Mouse (Mus musculus) hindbrain, embryonic 10.5 days (tissue): ENCODE results near the gene Nfic. TPM values are rescaled to one million over a fixed set of nuclear protein-coding genes. Genes with fewer than 3 reads are reported as not detected.
"Not testable (repeated sequence)": the region's sequence is repeated elsewhere in the genome, so short reads cannot be mapped to it uniquely, and the experiment has no call there.

Source experiments
- DNase-seq: peaks from one replicate; pipeline ENCODE4 v3.0.0-alpha.2; 2017; ENCODE audit warnings: low spot score
- H3K27ac ChIP-seq: fragments of 300-500 bp; sonication (generic); 2 replicates; pipeline ENCODE4 v1.5.1; 2016; ENCODE audit warnings: mild to moderate bottlenecking, moderate library complexity
- H3K27me3 ChIP-seq: fragments of 300-500 bp; sonication (generic); 2 replicates; pipeline ENCODE4 v1.6.1; 2016; ENCODE audit warnings: mild to moderate bottlenecking; ENCODE audit not compliant: poor library complexity, insufficient read depth, severe bottlenecking
- H3K36me3 ChIP-seq: fragments of 300-500 bp; sonication (generic); 2 replicates; pipeline ENCODE4 v1.6.1; 2016; ENCODE audit warnings: mild to moderate bottlenecking, moderate library complexity
- H3K4me1 ChIP-seq: fragments of 300-500 bp; sonication (generic); replicated peaks from 2 replicates; pipeline ENCODE4 v1.6.1; 2016; ENCODE audit warnings: mild to moderate bottlenecking
- H3K4me3 ChIP-seq: fragments of 300-500 bp; sonication (generic); 2 replicates; pipeline ENCODE4 v1.5.1; 2016; ENCODE audit warnings: mild to moderate bottlenecking, moderate library complexity
- H3K9me3 ChIP-seq: fragments of 300-500 bp; sonication (generic); 2 replicates; pipeline ENCODE4 v1.6.1; 2016; ENCODE audit warnings: mild to moderate bottlenecking, moderate library complexity
- WGBS: fragments of 180-500 bp; shearing (Covaris S2); methylation state at CpG from one replicate; pipeline ENCODE4 v1.1.7; 2016; 5-methylcytosine and 5-hydroxymethylcytosine counted together
- polyA plus RNA-seq: library from polyadenylated mRNA; unstranded; fragments of >200 nt; fragmentation: Nextera tagmentation; extraction: Ambion mirVana; gene quantifications from 2 replicates; pipeline ENCODE4 v1.2.1, GENCODE M21; 2016

Gene Nfic
- polyA plus RNA-seq, 1 experiment from 2014 or later: 16.0 TPM

DNA sequence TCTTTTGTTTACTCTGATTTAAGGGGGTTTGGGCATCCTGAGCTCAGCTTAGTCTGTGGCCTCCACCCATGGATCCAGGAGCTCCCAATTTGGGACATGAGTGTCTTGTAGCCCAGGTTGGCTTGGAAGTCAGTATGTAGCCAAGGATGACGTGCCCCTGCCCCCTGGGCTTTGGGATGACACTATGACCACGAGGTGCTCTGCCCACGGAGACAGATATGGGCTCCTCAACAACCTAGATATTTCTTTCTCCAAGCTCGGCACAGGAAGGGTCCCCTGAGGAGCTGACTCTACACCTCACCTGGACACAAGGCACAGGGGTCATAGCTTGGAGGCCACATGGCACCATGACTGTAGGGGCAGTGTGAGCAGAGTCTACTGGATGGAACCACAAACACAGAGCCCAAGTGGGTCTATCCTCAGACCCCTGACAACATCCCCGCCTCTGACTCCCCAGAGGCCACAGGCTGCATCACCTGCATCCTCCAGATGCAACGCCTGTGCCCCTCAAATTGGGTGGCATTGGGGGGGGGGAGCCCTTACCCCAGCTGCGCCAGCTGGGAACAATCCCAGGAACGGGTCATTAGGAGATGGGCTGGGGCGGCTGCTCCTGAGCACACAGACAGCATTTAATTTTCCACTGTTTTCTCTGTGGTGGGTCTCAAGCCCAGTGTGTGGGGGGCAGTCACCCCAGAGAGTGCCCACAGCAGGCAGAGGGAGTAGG, 4.6 kb downstream of the Nfic start:
- Histone ChIP-seq H3K4me1 (peaks cover 16% of the 10 kb centered on the region), H3K27ac (no peak overlapping the region), H3K27me3 (peaks cover 56% of the 10 kb centered on the region), H3K36me3 (no peaks in the 10 kb centered on the region), H3K9me3 (no peaks in the 10 kb centered on the region), H3K4me3 (no peak overlapping the region)
- DNase-seq: no peak
- WGBS: 63% methylated on average over 9 of the region's 9 CpGs

DNA sequence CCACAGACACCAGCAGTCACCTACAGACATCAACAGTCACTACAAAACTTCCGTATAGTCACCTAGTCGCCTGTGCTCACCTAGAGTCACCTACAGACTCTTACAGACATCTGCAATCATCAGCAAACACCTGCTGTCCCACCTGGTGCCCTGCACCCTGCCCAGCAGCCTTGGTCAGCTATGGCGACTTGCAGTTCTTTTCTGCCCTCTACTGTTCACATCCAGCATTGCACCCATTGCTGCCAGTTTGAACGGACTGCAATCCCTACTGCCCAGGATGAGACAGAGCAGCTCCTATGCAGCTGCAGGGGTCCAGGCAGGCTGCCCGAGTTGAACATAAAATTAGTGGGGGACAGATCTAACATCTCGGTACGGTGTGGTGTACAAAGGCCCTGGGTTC, 5.3 kb downstream of the Nfic start:
- peaks cover 10% of the 10 kb centered on the region for H3K4me1 ChIP-seq
- 3% methylated on average over 7 of the region's 7 CpGs for WGBS
- DNase-seq: peak; percentile 85
- no peaks in the 10 kb centered on the region for H3K9me3 ChIP-seq
- H3K27ac ChIP-seq: no peak overlapping the region
- no peaks in the 10 kb centered on the region for H3K36me3 ChIP-seq
- peaks cover 49% of the 10 kb centered on the region for H3K27me3 ChIP-seq
- no peak overlapping the region for H3K4me3 ChIP-seq

DNA sequence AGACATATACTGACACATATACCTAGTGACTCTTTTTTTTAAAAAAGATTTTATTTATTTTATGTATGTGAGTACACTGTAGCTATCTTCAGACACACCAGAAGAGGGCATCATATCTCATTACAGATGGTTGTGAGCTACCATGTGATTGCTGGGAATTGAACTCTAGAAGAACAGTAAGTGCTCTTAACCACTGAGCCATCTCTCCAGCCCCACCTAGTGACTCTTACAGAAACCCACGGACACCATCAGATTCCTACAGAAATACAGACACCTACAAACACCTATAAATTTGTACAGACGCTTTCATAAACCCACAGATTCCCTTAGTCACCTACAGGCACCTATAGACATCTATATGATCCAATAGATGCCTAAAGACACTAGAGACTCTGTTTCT, 9.9 kb downstream of the Nfic start:
- WGBS: 34% methylated on average over 2 of the region's 2 CpGs

DNA sequence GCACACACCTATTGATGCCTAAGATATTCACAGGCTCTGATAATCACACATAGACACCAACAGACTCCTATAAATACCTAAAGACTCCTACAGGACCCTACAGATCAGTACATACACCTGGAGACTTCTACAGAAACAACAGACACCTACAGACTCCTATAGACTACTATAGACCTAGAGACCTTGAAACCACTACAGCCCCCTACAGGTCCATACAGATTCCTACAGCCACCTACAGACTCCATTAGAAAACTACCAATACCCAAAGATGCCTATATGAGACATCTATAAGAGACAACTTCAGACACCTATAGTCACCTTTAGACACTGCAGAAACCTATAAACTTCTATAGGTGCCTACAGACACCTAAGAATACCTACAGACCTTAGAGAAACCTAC, 14.4 kb downstream of the Nfic start:
- peaks cover 10% of the 10 kb centered on the region; the same call in 1 of the 2 replicates for H3K27me3 ChIP-seq
- no peak overlapping the region for H3K27ac ChIP-seq
- no peak overlapping the region for H3K4me3 ChIP-seq
- DNase-seq: no peak
- H3K4me1 ChIP-seq: no peaks in the 10 kb centered on the region
- H3K9me3 ChIP-seq: no peaks in the 10 kb centered on the region
- no peaks in the 10 kb centered on the region for H3K36me3 ChIP-seq

More for the DNA sequence above, 9.9 kb downstream of the Nfic start:
- H3K27ac ChIP-seq, H3K36me3 ChIP-seq, H3K27me3 ChIP-seq, H3K4me3 ChIP-seq, DNase-seq, H3K4me1 ChIP-seq, H3K9me3 ChIP-seq: not testable (repeated sequence)

DNA sequence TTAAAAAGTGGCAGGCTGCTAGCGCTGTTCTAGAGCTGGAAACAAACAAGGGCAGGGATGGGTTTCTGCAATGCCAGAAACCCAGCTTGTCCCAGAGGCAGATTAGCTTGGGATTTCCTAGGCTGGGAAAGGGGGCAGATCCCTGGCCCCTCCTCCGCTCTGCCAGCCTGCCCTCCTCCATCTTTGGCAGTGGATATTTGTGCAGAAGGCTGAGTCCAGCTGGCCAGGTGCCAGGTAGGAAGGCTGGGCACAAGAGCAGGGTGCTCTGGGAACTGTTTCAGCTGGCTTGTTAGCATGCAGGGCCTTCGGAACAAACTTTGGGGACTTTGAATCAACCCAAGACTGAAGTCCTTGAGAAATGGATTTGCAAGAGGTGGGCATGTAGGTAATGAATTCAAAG, 20.0 kb downstream of the Nfic start:
- WGBS: 81% methylated on average over 3 of the region's 3 CpGs
- Histone ChIP-seq H3K9me3 (no peaks in the 10 kb centered on the region), H3K36me3 (no peaks in the 10 kb centered on the region), H3K4me3 (no peak overlapping the region), H3K4me1 (peaks cover 32% of the 10 kb centered on the region), H3K27ac (no peak overlapping the region), H3K27me3 (peaks cover 53% of the 10 kb centered on the region)
- no peak for DNase-seq

DNA sequence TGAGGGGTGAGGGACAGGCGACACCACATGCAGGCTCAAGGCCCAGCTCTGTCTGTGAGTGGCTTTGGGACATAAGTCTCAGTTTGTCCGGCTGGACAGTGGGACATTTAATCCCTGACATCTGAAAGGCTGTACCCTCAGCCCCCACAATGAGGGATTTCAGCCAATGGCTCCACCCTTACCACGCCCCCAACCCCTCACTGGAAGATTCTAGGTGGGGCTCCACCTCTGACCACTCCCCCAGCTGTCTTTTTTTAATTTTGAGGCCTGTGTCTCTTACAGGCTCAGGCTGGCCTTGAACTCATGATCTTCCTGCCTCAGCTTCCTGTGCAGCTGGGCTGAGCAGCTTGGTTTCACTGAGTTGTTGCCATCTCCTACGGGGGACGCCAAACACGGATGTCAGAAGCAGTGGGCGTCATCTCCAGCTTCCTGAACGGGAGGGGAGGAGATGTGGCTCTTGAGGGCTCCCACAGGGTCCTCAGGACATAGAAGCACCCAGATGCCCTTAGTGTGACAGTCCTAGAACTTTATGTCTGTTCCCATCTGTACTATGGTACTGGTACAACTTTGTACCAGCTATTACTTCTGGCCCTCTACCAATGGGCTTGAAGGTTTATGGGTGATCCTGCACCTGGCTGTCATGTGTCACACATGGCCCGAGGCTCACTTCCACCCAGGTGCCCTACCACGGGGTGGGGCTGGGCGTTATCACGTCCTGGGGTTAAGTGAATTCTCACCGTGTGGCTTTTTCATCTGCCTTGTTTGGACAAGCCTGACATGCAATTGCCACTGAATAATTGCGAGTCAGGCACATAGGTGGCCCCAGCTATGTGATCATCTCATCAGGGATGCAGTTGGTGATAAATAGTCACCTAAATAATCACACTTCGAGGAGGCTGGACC, 20.8 kb downstream of the Nfic start:
- 65% methylated on average over 15 of the region's 15 CpGs for WGBS

DNA sequence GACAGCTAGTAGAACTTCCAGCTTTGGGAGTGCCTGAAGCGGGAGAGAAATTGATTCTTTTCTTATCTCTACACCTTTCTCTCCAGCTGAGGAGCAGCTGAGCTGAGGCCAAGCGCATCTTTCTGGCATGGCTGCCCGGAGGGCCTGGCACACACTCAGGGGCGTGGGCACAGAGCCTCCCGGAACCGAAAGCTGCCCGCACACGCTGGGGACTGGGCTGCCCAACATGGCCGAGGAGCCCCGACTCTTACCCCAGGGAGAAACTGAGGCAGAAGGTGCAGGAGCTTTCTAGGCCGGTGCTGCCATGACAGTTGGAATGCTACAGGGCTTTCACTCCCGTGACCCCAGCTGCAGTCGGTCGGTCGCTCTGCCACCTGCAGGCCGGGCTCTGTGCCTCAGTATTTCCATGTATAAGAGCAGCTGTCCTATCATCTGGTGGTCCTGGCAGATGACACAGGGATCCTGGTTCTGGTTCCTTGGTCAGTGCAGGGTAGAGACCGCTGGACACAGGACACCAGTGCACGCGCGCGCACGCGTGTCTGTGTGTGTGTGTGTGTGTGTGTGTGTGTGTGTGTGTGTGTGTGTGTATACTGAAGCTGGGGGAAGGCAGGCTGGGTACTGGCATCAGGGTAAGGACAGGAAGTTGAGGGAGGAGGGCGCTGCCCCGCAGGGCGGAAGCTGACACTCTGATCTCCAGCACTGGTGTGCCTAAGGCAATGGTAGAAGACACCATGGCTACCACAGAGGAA, 21.7 kb downstream of the Nfic start:
- DNase-seq: peak; percentile 2
- no peaks in the 10 kb centered on the region for H3K36me3 ChIP-seq
- H3K9me3 ChIP-seq: no peaks in the 10 kb centered on the region
- 76% methylated on average over 26 of the region's 26 CpGs for WGBS
- H3K4me1 ChIP-seq: peaks cover 45% of the 10 kb centered on the region
- peak overlapping the region; percentile 24; the same call in 1 of the 2 replicates for H3K4me3 ChIP-seq
- peaks cover 58% of the 10 kb centered on the region for H3K27me3 ChIP-seq
- no peak overlapping the region for H3K27ac ChIP-seq

More for the DNA sequence above, 20.8 kb downstream of the Nfic start:
- DNase-seq: peak; percentile 2
- Histone ChIP-seq H3K27me3 (peaks cover 51% of the 10 kb centered on the region), H3K36me3 (no peaks in the 10 kb centered on the region), H3K4me3 (no peak overlapping the region), H3K9me3 (no peaks in the 10 kb centered on the region), H3K27ac (no peak overlapping the region), H3K4me1 (peaks cover 39% of the 10 kb centered on the region)

DNA sequence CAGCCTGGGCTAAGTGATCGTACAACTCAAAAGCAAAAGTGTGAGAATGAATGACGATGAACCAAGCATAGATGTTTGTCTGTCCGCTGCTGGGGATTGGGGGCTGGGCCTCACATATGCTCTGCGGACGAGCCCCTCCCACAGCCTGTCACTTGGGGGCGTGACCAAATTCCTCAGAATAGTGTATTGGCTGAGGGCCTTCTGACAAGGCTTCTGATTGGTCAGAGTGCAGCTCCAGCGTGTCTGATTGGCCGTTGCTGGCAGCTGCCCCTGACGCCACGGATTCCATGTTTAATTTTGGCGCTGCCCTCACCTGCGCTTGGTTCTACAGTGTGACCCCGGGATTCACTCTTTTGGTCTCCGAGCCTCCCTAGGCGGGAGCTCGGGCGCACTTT, 22.6 kb downstream of the Nfic start:
- Histone ChIP-seq H3K4me3 (peak overlapping the region; percentile 24), H3K36me3 (no peaks in the 10 kb centered on the region), H3K27ac (peak overlapping the region; percentile 67; the same call in 1 of the 2 replicates), H3K4me1 (peaks cover 45% of the 10 kb centered on the region), H3K27me3 (peaks cover 67% of the 10 kb centered on the region), H3K9me3 (0 out of 2 replicates have a peak, but pooled peaks cover 5% of the 10 kb centered on the region)
- DNase-seq: peak; percentile 82
- WGBS: 6% methylated on average over 17 of the region's 17 CpGs

DNA sequence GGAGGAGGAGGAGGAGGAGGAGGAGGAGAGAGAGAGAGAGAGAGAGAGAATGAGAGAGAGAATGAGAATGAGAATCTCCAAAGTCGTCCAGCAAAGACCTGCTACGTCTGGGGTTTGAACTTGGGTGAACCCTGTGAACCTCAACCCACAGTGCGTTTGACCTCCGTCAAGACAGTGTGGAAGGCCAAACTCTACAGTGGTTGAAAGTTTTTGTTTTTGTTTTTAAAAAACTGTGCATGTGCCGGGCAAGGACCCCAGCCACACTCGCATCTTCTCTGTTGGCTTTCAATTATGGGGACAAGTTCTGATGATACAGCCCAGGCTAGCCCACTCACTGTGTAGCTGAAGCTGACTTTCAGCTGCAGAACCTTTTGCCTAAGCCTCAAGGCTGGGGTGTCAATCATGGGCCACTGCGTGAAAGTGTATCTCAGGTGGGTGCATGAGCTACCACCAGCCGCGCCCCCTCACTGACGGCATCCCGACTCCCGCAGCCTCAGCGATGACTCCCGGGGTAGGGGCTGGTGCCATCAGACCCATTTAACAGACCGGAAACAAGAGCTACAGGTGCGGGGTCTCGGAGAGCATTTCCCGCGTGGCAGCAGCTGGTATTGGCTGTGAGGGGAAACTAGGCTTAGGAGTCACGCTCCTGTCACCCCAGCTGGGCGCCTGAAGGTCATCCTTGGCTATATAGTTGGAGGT, 23.1 kb downstream of the Nfic start:
- H3K4me1 ChIP-seq: peaks cover 46% of the 10 kb centered on the region
- 0 out of 2 replicates have a peak, but pooled peaks cover 5% of the 10 kb centered on the region for H3K9me3 ChIP-seq
- H3K36me3 ChIP-seq: no peaks in the 10 kb centered on the region
- H3K27ac ChIP-seq: no peak overlapping the region
- DNase-seq: no peak
- H3K4me3 ChIP-seq: peak overlapping the region; percentile 24
- H3K27me3 ChIP-seq: peaks cover 72% of the 10 kb centered on the region
- WGBS: 62% methylated on average over 21 of the region's 21 CpGs

DNA sequence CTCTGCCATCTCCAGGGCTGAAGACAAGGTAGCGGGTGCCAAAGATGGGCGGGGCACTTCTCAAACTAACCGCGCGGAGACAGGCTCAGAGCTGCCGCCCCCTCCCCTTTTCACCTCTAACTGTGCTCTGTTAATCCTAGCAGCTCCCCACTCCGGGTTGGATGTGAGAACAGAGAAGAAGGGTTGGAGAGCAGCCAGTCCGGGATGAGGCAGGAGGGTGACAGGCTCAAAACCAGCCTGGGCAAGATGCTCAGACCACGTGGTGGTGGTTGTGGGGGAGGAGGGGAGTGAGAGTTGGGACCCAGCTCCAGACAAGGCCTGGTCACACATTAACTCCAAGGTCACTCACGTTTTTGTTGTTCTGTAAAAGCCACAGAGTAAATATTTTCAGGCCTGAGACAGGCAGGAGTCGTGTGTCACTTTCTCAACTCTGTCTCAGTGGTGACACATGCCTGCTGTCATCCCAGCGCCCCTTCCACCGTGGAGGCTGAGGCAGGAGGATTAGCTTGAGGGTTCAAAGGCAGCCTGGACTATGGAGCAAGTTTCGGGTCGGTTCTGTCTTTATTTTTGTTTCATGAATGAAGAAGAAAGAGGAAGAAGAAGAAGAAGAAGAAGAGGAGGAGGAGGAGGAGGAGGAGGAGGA, 23.8 kb downstream of the Nfic start:
- peak; percentile 33 for DNase-seq
- H3K4me3 ChIP-seq: peak overlapping the region; percentile 81
- H3K27me3 ChIP-seq: peaks cover 76% of the 10 kb centered on the region
- H3K4me1 ChIP-seq: peaks cover 53% of the 10 kb centered on the region
- no peak overlapping the region for H3K27ac ChIP-seq
- H3K36me3 ChIP-seq: no peaks in the 10 kb centered on the region
- 0 out of 2 replicates have a peak, but pooled peaks cover 5% of the 10 kb centered on the region for H3K9me3 ChIP-seq
- 16% methylated on average over 15 of the region's 15 CpGs for WGBS

DNA sequence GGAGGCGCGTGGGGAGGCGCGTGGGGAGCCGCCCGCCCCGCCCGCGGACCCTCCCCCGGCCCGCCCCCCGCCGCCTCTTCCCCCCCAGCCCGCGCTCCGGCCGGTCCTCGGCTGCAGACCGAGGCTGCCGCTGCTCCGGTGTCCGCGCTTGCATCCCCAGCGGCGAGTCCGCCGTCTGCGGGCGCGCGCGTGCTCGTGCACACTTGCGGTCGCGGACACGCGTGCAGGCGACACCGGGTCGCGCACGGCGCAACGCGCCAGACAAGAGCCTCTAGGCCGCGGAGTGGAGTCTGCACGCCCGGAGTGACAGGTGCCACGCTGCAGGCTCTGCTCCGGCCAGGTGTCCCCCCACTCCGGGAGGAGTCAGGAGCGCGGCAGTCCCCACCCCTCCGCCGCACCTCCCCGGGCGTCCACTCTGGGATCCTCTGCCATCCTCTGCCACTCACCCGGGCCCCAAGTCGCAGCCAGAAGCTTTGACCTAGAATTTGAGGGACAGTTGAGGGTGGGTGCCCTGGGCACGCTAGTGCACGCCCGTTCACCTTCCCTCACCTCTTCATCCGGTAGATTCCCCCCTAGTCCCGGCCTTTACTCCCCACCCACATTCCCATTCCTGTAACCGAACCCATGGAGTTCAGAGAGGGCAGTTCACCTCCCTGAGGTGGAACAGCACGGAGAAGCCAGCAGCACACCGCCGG, 24.5 kb downstream of the Nfic start:
- H3K9me3 ChIP-seq: 0 out of 2 replicates have a peak, but pooled peaks cover 5% of the 10 kb centered on the region
- DNase-seq: peak; percentile 37
- WGBS: 2% methylated on average over 67 of the region's 70 CpGs
- no peaks in the 10 kb centered on the region for H3K36me3 ChIP-seq
- H3K27ac ChIP-seq: peak overlapping the region; percentile 95
- H3K27me3 ChIP-seq: peaks cover 78% of the 10 kb centered on the region
- peaks cover 60% of the 10 kb centered on the region for H3K4me1 ChIP-seq
- H3K4me3 ChIP-seq: peak overlapping the region; percentile 81
